Mouse (Mus musculus) layer of hippocampus, postnatal 36 days (tissue): ENCODE measurements around the gene Mfn2. TPM values are rescaled to one million over a fixed set of nuclear protein-coding genes. Genes with fewer than 3 reads are reported as not detected.
"Not testable (repeated sequence)": the region's sequence is repeated elsewhere in the genome, so short reads cannot be mapped to it uniquely, and the experiment has no call there.

Experiments
- DNase-seq, 2 experiments: peaks; one replicate each; pipeline ENCODE4 v3.0.0; 2022
- total RNA-seq, 2 experiments: library from RNA; stranded (reverse); gene quantifications; 2 replicates each; pipeline ENCODE4 v1.2.3; 2021

The Mfn2 gene
- total RNA-seq, 2 experiments from 2014 or later, result 174 to 194 TPM

- no peak for DNase-seq
Measured at GRCm38 (mm10) chr4:147867563-147868449, 36.7 kb downstream of the Mfn2 start.

DNA sequence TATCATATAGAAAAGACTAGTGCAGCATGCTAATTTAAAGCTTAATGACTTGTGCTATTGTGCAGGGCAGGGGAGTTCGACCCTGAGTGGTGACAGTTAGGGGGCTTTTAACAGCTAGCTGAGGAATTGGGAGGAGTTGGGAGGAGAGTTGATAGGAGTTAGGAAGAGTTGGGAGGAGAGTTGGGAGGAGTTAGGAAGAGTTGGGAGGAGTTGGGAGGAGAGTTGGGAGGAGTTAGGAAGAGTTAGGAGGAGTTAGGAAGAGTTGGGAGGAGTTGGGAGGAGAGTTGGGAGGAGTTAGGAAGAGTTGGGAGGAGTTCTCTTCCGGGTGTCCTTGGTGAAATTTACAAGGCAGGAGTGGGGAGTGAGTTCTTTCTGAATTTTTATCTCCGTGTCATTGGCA lies 37.7 kb downstream of the Mfn2 start:
- not testable (repeated sequence) for DNase-seq

- DNase-seq, result no peak
Measured at GRCm38 (mm10) chr4:147866056-147866455, 38.4 kb downstream of the Mfn2 start.

- no peak for DNase-seq
Measured at GRCm38 (mm10) chr4:147865651-147866050, 38.9 kb downstream of the Mfn2 start.

DNA sequence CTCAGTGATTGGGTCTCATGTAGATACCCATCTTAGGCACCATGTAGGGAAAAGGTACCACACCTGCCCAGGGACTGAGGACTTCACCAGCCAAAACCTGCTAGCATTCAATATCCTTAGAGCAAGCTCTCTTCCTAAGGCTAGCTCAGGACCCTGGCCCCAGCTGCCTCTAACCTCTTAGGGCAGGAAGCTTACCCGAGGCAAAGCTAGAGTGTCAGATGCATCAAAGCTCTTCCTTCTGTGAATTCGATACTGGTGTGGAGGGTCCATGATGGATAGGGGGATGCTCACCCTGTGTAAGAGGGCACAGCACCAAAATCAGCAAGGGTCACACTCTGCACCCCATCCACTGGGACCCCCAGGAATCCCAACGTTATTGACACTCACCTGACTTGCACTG lies 42.5 kb downstream of the Mfn2 start:
- no peak for DNase-seq

DNA sequence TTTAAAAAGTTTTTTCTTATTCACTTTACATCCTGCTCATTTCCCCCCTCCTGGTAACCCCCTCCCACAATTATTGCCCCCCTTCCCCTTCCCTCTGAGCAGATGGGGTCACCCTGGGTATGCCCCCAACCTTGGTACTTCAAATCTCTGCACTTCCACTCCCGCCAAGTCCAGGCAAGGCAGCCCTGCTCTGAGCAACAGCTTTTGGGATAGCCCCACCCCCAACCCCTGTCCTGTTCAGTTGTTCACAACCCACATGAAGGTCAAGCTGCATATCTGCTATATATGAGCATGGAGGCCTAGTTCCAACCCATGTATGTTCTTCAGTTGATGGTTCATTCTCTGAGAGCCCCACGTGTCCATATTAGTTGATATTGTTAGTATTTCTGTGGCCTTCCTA lies 53.7 kb downstream of the Mfn2 start:
- DNase-seq, result no peak

- no peak for DNase-seq
Measured at GRCm38 (mm10) chr4:147848584-147848991, 55.9 kb downstream of the Mfn2 start.

GRCm38 (mm10) chr4:147847614-147848583 lies 56.6 kb downstream of the Mfn2 start, which contains the start of gene Zfp933:
Gene Zfp933, minus strand, starts transcription at chr4:147848366.
- DNase-seq, result peak; percentile 67 to 72

- DNase-seq, result no peak
Measured at GRCm38 (mm10) chr4:147842871-147843270, 61.6 kb downstream of the Mfn2 start.

DNA sequence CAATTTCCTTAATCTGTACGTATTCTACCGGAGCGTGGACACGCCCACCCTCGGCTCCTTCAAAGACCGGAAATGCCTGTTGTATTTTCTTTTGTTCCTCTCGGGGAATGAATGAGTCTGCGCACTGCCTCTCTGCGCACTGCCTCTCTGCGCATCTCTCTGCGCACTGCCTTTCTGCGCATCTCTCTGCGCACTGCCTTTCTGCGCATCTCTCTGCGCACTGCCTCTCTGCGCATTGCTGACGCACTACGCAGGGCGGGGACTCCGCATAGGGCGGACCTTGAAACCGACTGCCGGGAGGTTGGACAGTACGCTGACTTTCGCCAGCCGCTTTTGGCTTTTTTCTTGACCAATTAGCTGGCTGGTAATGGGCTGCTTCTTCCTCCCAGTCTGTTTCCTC lies 65.2 kb downstream of the Mfn2 start:
- peak in 1 of 2 experiments; percentile 47 for DNase-seq

- no peak for DNase-seq
Measured at GRCm38 (mm10) chr4:147824389-147824788, 80.1 kb downstream of the Mfn2 start.

Other genes starting within 250 kb of the Mfn2 start
- not detected for gene Zfp534, start 202.2 kb downstream of the Mfn2 start, total RNA-seq
- gene Zfp984, start 94.9 kb downstream of the Mfn2 start, total RNA-seq, result 1 to 10 TPM; 1.9 to 2.7 TPM
- 10 to 100 TPM; 21.8 to 22.0 TPM for gene Zfp933, start 56.3 kb downstream of the Mfn2 start, total RNA-seq
- 10 to 100 TPM; 17.5 to 20.0 TPM for gene Miip, start 35.9 kb downstream of the Mfn2 start, total RNA-seq
- gene Fv1, start 35.7 kb downstream of the Mfn2 start, total RNA-seq, result 10 to 100 TPM; 10.5 to 11.0 TPM
- gene Plod1, start 32.1 kb upstream of the Mfn2 start, total RNA-seq, result 10 to 100 TPM; 21.3 to 25.1 TPM
- 10 to 100 TPM; 27.4 to 30.0 TPM for gene 2510039O18Rik, start 36.2 kb upstream of the Mfn2 start, total RNA-seq
- not detected for gene Nppb, start 81.1 kb upstream of the Mfn2 start, total RNA-seq
- not detected for gene Nppa, start 96.0 kb upstream of the Mfn2 start, total RNA-seq
- gene Clcn6, start 134.1 kb upstream of the Mfn2 start, total RNA-seq, result 10 to 100 TPM; 71.1 to 75.3 TPM
- gene Mthfr, start 134.4 kb upstream of the Mfn2 start, total RNA-seq, result 10 to 100 TPM; 29.1 to 33.2 TPM
- gene Agtrap, start 183.3 kb upstream of the Mfn2 start, total RNA-seq, result 1 to 10 TPM; 7.3 TPM
- gene Mad2l2, start 225.7 kb upstream of the Mfn2 start, total RNA-seq, result 10 to 100 TPM; 14.5 to 15.6 TPM
- gene Draxin, start 226.0 kb upstream of the Mfn2 start, total RNA-seq, result 1 to 10 TPM; 1.3 to 1.6 TPM
- gene Fbxo6, start 247.4 kb upstream of the Mfn2 start, total RNA-seq, result 10 to 100 TPM; 28.5 to 29.1 TPM